Mouse (Mus musculus) E14TG2a.4 (cell line): ENCODE results near the gene Ugt1a9.
"Not testable (repeated sequence)": the region's sequence is repeated elsewhere in the genome, so short reads cannot be mapped to it uniquely, and the experiment has no call there.

Source experiments
- CTCF ChIP-seq: conservative IDR thresholded peaks from 2 replicates; pipeline ENCODE4 v1.5.1; 2014; ENCODE audit warnings: low read length
- NANOG ChIP-seq: IDR thresholded peaks from 2 replicates; pipeline ENCODE4 v1.6.1; 2014; ENCODE audit warnings: borderline replicate concordance, low read length, mixed read lengths
- POU5F1 ChIP-seq: IDR thresholded peaks from 2 replicates; pipeline ENCODE4 v1.6.1; 2014; ENCODE audit warnings: low read length, borderline replicate concordance

GRCm38 (mm10) chr1:88047408-88047807 is 23.2 kb upstream of the Ugt1a9 start:
- TF ChIP-seq CTCF, POU5F1, NANOG: not testable (repeated sequence)
